Mouse (Mus musculus) left cerebral cortex, postnatal 14 days (tissue): ENCODE measurements at regions not wholly inside any gene's neighbourhood (a gene's known extent, or its start where the extent isn't known, plus 50 kb on each side); places are given as distances from the start of the nearest gene placed in this dataset.
A peak's percentile ranks its signal among the peaks of the same experiment; 100 is the strongest.

ENCODE experiments used
- DNase-seq, 2 experiments: peaks; one replicate each; pipeline ENCODE4 v3.0.0; 2021 to 2022; ENCODE audit warnings: low spot score in 2 of 2, mixed read lengths in 1 of 2
- intact Hi-C: fragments of 180-260 bp; cut with DNase I; formaldehyde crosslinking; loops from one replicate; pipeline ENCODE4 v1.15.1; 2025

DNA sequence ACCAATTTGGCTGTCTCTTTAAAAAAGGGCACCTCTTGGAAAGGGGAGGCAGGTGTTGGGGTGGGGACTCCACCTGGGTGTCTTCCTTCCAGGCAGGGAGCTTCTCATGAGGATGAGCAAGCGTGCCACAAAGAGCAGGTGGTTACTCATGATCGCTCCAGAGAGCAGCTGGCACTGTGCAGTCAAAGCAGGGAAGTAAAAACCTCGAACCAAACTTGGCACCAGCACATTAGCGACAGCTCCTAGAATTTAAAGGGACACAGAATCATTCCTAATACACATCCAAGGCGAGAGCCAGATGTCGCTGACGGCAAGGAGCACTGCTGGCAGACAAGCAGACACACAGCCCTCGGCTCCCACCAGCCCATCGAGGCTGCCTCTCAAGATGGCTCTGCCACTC is 70.4 kb downstream of the Irx5 start:
- peak; percentile 30 to 71 for DNase-seq
- intact Hi-C loops, result no loop called here

DNA sequence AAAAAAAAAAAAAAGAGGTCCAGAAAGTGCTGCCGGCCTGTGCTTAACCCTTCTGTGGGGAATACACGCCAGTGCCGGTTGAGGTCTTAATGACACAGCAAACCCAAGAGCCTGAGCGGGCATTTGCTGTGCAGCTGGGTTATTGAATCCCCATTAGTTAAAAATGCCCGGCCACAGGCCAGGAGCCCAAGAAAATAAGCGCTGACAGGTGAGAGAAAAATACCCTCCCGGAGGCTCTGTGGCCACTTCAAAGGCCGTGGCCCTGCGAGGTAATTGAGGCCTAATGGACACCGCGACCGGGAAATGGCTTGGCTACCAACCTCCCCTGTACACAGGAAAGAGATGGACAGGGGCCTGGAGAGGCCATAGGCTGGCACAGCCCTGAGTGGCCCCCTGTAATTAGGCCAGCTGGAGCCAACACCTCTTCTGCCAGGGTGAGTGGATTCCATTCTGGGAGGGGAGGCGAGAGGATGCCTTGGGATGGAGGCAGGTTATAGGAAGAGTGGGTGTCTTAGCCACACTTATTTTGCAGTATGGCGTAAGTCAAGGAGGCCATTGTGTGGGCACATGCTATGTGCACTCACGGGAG is 79.7 kb downstream of the Irx5 start:
- DNase-seq, result no peak
- intact Hi-C loops, result no loop called here

DNA sequence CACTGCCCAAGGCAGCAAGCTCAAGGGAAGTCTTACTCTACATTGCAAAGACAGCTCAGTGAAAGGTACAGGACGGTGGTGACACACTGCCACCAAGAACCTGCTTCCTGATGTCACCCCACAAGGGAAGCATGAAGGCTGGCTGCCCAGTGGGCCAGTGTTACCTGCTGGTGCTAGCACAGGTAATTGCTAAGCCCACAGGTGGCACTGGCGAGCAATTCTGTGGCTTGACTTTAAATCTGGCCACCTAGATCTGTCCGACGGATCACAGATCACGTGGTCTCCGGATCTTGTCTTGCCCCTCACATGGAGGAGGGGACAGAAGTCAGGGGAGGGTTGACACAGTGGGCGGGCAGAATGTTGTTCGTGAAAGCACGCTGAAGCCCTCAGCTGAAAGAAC is 80.9 kb downstream of the Irx5 start:
- intact Hi-C loops, result no loop called here
- no peak for DNase-seq

DNA sequence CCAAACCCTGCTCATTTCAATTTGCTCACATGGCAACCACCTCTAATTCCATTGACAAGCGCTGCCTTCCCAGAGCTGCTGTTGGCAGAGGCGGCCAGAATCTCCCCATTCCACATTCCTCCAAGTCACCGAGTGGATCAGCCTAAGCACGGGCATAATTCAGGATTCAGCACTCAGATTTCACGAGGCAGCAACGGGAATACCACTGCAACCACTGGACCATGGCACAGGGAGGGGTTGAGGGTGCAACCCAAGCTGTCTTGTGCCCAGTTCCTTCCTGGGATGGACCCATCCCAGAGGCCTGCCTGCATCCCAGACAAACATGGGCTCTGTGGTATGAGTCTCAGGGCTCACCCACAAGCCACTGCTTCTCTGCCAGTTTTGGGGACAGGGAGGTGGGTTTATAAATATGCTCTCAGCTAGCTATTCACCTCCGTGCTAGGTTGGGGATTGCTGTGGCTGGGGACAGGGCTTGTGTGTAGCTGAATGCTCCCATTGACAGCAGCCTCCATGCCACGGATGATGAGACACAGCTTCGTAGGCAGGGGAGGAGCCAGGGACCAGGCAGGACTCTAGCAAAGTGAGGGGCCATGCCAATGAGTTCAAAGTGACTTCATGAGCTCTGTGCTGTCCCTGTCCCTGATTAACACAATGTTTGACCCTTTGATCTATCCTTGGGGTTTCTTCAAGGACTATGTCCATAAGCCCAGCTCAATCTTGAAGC is 82.5 kb downstream of the Irx5 start:
- peak in 1 of 2 experiments; percentile 19 for DNase-seq
- intact Hi-C loops, result no loop called here

DNA sequence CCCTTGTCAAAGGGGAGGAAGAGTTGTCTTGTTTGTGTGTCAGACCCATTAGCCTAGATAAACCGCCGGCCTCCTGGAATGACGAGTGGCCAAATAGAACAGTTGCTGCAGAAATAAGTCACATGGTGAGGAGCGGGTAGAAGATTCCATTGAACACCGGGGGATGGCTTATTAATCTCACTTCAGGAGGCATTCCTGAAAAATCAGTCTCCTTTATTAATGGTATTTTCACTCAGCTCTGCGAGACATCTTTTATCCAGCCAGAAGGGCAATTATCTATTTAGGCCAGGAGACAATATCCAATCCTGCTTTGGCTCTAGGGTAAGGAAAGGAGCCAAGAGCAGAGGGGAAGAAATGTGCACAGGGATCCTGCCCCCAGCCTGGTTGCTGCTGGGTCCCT is 84.7 kb downstream of the Irx5 start:
- no peak for DNase-seq
- intact Hi-C loops, result no loop called here

DNA sequence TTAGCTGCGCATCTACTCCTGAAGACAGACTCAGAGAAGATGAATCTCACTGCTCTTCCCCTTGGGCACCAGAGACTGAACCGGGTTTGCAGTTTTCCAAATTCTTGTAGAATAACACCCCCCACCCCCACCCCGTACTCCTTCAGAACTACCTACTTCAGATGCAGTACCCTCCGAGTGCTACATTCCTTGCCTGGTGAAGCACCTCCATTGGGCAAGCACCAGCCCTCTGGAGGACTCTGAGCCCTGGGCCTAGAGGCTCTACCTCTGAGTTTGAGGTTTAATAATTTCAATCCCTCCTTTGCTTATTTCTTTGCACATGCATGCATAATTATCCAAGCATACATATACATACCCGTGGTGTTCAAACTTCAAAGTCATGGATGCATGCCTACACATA is 101.9 kb downstream of the Irx5 start:
- DNase-seq, result no peak
- intact Hi-C loops, result no loop called here

DNA sequence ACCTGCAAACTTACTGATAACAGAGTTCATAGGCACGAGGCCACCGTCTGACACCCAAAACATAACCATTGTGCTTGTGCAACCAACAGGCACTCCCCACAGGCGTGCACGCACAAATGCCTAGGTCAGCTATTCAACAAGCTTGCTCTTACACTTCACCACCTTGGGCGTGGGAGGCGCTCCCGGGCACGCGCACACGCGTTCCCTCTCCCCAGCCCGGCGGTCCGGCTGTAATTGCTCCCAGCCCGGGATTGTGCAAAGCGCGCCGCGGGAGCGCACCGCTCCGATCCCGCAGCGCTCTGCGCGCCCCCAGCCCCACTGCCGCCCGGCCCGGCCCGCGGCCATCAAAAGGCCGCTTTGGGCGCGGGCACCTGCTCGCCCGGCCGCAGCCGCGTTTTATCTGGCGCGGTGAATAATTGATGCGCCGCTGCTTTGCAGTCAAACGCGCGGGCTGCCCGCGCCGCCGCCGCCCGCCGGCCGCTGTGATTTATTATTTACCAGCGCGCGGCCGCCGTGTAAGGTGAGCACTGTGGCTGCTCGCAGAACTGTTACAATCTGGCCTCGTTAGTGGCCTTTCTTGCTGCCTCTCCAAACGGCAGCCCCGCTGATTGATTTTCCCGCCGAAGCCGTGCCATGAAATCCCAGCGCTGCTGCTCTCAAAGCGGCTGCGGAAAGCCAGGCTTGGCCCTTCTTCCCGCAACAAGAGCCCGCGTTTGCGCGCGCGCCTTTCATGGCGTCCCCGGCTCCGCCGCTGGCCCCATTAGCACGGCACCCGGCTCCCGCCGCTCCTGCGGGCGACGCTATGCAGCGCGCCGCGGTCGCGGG is 102.9 kb downstream of the Irx5 start:
- intact Hi-C loops, result no loop called here
- peak in 1 of 2 experiments; percentile 31 for DNase-seq

DNA sequence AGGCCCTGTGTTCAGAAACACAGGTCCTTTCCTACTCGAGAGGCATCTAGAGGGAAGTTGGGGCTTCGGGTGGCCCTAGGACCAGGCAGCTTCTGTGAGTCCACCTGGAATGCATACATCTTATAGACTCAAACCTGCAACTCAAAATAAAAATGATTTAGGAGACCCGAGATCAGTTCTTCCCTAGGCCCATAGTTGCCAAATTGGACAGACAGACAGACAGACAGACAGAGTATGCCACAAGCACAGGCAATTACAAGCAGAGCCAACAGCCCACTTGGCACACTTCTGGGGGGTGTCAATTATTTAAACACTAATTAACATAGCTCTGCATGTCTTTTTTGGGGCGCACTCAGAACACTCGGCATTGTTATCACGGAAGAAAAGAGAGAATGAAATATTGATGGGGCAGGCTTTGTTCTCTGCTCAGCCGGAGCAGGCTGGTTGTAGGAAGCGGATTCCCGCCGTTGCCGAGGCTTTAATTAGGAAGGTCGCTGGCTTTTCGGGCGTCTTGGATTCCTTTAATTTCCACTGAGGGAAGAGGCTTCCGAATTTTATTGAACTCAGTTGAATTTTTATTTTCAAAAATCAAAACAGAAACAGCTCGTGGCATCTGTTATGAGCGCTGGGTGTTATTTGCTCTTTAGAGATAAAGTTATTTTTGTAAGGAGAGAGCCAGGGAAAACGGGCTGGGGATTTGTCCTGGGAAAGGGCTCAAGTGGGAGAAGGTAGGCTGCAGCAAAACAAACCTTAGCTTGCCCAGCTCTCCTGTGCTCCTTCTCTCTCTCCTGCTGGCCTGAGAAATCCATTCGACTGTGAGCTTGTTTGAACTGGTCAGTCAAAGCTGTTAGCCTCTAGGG is 111.9 kb downstream of the Irx5 start:
- intact Hi-C loops, result no loop called here
- no peak for DNase-seq

DNA sequence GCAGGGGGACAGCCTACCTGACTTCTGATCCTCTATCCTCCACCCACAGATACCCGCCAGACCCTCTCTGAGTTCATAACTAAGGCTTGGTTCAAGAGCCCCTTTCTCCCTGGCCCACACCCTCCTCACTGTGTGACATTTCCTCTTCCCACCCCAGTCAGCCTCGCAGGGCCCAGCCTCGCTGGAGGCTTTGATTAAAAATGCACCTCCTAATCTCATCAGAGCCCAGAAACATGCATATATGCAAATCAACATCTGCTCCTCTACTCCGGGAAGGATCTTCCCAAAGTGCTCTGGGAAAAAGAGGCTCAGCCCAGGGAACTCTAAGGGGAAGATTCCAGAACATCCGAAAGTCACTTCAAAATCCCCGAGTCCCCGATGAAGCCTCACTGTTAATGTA is 114.8 kb downstream of the Irx5 start:
- intact Hi-C loops, result no loop called here
- DNase-seq, result no peak

DNA sequence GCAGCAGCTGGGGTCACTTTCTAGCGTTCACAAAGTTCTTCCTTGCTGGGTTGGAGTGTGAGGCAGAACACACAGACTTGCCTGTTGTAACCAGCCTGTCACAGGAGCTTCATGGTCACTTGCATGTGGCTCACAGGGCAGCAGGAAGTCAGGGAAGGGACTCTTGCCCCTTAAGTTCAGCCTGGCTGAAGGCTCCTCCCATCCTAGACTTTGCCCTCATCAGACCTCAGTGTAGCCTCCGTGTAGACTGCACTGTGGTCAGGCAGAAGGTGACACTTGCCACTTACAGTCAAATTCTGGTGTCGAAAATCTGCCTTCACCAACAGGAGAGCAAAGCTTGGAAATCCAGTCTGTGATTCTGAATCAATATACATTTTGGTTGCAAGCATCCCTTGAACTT is 115.4 kb downstream of the Irx5 start:
- no peak for DNase-seq
- intact Hi-C loops, result no loop called here

DNA sequence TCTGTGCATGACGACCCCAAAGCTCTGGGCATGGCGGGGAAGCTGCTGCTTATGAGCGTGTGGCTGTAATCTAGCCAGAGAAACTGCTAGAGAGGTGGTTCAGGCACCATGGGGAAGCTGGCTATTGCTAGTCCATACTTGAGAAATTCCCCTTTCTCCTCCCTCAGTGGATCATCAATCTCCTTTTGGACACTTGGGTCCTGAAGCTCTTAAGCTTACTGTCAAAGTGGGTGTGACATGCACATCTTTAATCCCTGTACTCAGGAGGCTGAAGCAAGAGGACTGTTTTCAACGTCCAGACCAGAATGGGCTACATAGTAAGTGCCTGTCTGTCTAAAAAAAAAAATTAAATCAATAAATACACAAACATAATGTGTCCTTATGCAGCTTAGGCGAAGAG is 125.0 kb downstream of the Irx5 start:
- intact Hi-C loops, result no loop called here
- DNase-seq, result no peak

DNA sequence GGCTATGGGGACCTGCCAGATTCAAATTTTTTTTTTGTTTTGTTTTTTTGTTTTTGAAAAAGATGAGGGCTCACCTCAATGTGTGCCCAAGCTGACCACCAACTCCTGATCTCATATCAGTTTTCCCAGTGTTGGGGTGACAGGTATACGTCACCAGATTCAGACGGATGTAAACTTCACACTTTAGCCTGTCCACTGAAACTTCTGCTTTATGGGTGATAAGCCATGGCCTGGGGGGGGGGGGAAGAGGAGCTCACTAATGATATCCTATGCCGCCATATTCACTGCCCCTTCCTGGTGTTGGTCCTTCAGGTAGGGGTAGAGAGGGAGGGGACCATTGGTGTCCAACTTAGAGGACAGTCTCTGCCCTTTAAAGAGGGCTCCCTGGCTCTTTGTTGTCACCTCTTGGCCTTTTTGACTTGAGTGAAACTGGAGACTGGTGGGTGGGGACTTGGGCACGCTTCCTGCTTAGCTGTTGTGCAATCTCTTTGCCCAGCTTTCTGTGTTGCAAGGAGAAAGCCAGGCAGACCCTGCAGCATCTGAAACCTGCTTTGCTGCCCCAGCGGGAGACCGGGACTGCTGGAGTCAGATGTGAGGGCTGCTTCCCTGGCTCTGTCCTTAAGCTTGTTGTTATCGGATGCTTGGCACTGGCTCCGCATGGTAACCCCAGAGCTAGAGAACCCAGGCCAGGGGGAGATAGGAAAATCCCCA is 125.8 kb downstream of the Irx5 start:
- no peak for DNase-seq
- intact Hi-C loops, result no loop called here

DNA sequence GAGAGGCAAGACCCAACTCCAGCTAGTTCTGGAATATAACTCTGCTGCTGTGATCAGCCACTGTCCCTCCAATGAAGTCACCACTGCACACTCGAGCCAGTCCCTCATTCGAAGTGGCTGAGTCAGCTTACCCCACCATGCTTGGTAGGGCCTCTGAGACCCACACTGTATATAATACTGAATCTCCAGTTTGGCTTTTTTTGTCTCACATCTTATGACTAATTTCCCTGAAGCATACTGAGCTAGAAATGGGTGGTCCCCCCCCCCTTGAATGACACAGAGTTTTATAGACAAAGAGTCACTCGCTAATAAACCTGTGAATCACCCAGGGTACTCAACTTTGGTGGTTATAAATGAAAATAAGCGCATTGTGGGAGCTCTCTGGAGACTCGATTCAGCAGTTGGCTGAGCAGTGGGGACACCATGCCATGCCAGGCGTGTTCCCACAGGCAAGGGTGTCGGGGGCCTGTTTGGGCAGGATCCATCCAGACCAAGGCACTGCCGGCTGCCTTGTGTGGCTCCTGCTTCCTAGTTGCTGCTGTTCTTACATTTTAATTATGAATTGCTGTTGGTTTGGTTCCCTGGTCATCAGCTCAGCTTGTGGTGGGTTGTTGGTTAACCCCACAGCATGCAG is 131.2 kb downstream of the Irx5 start:
- intact Hi-C loops, result no loop called here
- no peak for DNase-seq

DNA sequence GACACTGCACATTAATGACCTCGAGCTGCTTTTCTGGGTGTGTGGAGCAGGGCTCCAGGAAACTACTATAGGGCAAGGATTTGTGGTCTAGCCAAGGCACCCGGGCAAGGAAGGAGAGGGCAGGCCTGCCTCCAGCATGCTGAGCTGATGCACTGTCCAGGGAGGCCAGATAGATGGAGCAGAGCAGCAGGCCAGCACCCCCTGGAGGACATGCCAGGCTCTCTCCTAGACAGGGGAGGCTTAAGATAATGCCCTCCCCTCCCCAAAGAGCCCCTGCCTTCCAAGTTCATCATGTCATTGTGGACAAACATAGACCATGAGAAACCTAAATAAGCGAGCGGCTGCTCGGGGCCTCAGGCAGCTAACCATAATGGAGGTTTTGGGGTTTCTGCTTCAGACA is 134.1 kb downstream of the Irx5 start:
- DNase-seq, result no peak
- intact Hi-C loops, result no loop called here

DNA sequence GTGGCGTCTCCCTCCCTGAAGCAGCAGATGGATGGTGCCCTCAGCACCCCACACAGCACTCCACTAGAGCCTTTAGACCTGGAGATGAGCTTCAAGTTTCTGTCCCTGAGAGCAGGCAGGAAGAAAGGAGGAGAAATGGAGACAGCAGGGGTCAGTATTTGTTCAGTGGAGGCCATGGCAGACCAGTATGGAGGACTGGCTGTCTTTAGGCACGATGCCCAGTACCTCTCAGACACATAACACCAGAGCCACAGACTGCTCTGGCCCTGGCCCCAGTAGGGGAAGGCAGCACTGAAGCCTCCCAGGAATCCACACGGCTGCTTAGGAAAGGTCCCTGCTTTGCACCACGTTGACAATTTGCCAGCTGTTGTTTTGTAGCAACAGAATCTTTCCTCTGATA is 136.0 kb downstream of the Irx5 start:
- intact Hi-C loops, result no loop called here
- DNase-seq, result no peak

DNA sequence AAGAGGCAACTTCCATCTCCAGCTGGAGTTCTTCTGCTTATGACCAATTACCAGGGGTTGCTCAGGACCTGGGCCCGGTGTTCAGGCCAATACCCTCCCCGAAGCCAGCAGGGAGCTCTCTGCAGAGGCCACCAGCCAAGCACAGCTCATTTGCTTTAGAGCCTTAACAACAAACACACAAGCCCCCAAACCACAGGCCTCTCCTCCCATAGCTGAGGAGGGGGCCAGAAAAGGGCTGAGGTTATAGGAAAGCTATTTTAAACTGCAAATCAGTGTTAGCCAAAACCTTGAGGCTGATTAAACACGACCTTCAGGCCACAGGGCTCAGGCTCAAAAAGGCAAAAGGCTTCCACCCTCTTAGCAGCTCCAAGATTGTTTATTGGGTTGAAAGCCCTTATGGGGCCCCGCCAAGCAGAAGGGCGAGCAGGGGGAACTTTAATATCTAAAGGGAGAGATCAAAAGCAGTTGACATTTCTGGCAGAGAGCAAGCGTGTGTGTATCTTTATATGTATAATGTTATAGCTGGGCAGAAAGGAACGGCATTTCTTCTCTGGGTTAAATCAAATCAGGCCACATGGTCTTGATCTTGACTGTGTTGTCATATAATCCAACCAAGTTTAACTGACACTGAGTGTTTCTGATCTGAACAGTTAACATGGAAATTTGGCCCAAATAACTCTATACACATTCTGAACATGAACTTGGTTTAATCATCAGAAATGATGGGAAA is 148.3 kb downstream of the Irx5 start:
- intact Hi-C loops, result no loop called here

DNA sequence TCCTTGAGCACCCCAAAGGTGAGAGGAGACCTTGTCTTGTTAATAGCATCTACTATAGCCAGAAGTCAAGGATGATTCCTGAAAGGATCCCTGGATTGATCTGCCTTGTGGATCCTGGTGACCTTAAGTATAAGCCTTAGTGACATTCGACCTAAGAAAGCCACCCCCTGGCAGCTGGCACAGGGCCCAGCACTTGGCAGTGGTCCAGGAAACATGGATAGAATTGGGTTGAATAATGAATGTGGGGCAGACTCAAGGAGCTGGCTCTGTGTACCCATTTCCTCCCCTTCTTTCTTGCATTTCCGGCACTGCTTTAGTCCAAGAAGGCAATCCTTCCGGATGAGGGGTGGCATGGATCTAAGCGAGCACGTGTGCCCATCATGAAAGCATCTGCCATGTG is 149.0 kb downstream of the Irx5 start:
- intact Hi-C loops, result no loop called here
- DNase-seq, result no peak

More for the DNA sequence above, 148.3 kb downstream of the Irx5 start:
- DNase-seq, result no peak

DNA sequence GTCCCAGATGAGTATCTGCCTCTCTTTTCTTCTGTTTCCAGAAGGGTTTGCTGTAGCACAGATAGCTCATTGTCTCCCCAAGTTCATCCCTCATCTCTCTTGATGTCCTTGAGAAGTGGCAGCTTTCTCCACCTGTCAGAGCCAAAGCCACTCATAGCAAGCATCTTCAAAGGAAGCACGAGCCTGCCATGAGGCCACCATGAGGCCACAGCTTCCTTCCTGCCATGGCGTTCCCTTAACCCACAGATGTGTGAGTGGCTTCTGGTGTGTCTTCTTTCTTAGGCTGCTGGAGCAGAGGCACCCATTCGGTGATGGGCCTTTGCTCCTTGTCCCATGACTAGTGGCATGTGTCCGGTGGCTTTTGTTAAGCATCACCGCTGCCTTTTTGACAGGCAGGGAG is 149.5 kb downstream of the Irx5 start:
- no peak for DNase-seq
- intact Hi-C loops, result no loop called here
